Mouse (Mus musculus) thymus, adult 18-20 months (tissue): ENCODE data around the gene Gpn1.
A peak's percentile ranks its signal among the peaks of the same experiment; 100 is the strongest.
"Not testable (repeated sequence)": the region's sequence is repeated elsewhere in the genome, so short reads cannot be mapped to it uniquely, and the experiment has no call there.

Source experiments
- DNase-seq, 2 experiments: peaks; one replicate each; pipeline ENCODE4 v3.0.0; 2022; ENCODE audit warnings: mixed read lengths in 2 of 2

The Gpn1 gene

DNA sequence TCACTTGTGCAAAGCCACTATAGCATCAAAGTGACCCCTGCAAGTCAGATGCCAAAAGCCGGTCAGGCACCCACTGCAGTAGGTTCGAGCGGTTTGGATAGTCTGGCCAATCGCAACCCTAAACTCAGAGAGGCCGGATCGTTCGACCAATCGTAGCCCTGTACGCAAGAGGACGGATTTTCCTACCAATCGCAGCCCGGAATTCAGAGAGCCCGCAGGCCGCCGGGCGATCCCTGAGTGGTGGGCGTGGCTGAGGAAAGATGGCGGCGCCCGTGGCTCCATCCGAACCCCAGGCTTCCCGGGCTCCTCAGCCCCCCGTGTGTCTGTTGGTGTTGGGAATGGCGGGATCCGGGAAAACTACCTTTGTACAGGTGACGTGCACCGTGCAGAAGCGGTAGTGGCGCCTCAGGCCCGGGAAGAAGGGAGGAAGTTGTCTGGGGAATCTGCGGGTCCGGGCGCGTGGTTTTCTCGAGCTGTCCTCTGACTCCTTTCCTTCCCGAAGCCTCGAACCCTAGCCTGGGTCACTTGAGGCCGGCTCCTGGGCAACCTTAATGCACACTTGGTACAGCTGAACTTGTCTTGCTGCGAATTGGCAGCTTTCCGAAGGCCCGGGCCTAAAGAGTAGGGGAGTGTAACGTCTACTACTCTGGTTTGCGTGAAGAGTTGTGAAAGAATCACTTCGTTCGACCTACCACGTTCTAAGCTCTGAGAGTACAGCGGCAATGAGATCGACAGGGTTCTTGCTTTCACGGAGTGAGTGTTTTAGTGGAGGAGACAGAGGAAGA, at the start of gene Gpn1:
Gene Gpn1 (plus strand): TSS at position 229 of the 785 bp plus-strand sequence.
- peak; percentile 74 to 82 for DNase-seq

DNA sequence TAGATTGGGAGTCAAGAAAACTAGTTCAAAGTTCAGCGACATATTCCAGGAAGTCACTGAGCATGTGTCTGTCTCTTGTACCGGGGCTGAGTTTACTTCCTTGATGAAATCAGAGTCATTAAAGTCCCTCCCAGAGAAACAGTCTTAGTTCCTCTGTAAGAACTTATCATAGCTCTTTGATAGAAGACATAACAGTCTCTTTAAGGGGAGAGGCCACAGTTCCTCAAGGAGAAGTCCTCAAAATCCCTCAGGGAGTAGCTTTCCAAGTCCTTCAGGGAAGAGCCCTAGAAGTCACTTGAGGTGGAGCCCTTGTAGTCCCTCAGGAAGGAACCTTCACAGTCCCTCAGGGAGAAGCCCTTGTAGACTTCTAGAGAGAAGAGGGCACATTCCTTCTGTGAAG, 43.2 kb upstream of the Gpn1 start:
- no peak for DNase-seq

GRCm38 (mm10) chr5:31451878-31452561, 42.5 kb upstream of the Gpn1 start, which contains the start of gene Zfp512:
Zfp512 (plus strand) TSS chr5:31452431.
- DNase-seq, result peak; percentile 91 to 96

DNA sequence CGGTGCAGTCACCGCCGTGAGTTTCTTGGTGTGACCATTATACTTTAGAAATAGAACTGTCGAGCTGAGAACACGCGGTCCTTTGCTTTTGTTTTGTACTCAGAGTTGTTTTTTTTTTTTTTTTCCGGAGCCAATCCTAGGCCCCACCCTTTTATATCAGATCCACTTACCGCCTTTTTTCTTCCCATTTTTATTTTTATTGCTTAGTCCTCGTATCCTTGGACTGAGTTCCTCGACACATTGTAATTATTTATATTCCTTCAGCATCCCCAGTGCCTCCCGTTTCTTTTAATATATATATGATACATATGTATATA, 42.0 kb upstream of the Gpn1 start:
- DNase-seq, result no peak

GRCm38 (mm10) chr5:31452886-31453410, 41.6 kb upstream of the Gpn1 start:
- no peak for DNase-seq

GRCm38 (mm10) chr5:31467798-31468197, 26.7 kb upstream of the Gpn1 start:
- DNase-seq, result no peak

DNA sequence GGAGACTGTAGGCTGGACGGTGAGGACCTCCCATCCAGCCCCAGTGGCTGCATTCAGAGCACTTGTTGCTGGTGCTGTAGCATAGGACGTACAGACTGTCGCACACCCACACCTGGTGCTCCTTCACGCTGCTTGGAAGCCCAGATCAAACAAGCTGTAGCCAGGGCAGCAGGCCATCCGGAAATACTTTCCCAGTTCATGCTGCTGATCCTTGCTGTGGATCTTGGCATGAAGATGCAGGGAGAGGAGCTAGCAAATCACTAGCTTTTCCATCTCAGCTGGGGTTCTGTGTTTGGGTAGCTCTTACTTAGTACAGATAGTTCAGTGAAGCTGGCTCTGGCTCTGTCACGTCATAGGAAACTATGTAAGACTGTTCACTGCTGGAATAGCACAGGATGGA, 24.8 kb upstream of the Gpn1 start:
- DNase-seq, result no peak

GRCm38 (mm10) chr5:31470334-31470733, 24.2 kb upstream of the Gpn1 start:
- peak; percentile 20 to 24 for DNase-seq

- DNase-seq, result no peak
Observed at GRCm38 (mm10) chr5:31480536-31480935, 14.0 kb upstream of the Gpn1 start.

- no peak for DNase-seq
Observed at GRCm38 (mm10) chr5:31485440-31485839, 9.1 kb upstream of the Gpn1 start, which contains the start of gene 4930548H24Rik. 4930548H24Rik (plus strand) TSS chr5:31485740.

GRCm38 (mm10) chr5:31487889-31488288, 6.7 kb upstream of the Gpn1 start:
- no peak for DNase-seq

GRCm38 (mm10) chr5:31489116-31489769, 5.3 kb upstream of the Gpn1 start:
- no peak for DNase-seq

DNA sequence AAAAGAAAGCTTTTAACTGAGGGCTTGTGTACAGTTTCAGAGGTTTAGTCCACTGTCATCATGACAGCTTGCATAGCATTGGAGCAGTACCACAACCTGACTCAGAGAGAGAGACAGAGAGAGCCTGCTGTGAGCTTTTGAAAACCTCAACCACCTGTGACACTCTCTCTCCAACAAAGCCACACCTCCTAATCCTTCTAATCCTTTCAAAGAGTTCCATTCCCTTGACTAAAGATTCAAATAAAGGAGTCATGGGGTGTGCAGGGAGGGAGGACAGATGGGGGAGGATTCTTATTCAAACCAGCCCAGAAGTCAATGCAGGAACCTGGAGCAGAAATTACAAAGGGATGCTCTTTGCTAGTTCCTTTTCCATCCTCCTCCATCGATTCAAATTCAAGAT, 2.5 kb upstream of the Gpn1 start:
- no peak for DNase-seq

GRCm38 (mm10) chr5:31504843-31505242, 10.3 kb downstream of the Gpn1 start:
- DNase-seq, result no peak

GRCm38 (mm10) chr5:31512481-31512880, 17.9 kb downstream of the Gpn1 start:
- no peak for DNase-seq

- no peak for DNase-seq
Observed at GRCm38 (mm10) chr5:31520556-31520955, 26.0 kb downstream of the Gpn1 start.

DNA sequence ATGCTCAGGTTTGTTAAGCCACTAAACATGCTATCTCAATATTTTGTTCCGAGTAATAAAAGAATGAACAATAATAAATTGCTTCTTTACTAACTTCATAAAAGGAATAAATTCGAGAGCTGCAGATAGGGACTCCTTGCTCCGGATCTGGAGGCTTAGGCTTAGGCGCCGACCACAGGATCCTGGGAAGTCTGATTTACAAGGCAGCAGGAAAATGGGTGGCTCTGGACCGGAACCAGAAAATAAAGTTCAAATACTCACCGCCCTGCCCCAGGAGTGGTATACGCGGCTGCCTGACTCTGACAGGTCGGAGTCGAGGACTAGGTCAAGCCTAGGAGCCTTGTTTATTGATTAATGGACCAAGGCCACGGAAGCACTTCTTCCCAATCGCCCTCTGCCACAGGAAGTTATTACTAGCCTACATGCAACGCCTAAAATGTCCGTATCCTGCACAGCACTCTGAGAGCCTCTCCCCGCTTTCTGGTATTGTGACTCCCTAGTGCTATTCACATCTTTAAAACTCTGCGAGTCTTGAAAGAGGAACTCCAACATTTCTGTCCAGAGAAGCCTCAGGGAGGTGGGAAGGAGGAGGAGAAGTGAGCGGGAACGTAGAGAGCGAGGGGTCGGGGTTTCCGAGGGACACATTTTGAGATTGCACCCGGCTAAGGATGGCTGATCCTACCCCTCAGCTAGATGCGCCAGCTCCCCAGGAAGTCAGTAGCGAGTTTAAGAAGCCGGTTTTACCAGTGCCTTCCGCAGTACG, 32.0 kb downstream of the Gpn1 start, which contains the start of gene Slc4a1ap:
Gene Slc4a1ap (plus strand): TSS at position 642 of the 763 bp plus-strand sequence.
- DNase-seq, result peak; percentile 28 to 67

GRCm38 (mm10) chr5:31527117-31527680, 32.7 kb downstream of the Gpn1 start:
- peak in 1 of 2 experiments; percentile 38 for DNase-seq

GRCm38 (mm10) chr5:31527707-31528106, 33.2 kb downstream of the Gpn1 start, which contains the start of gene Supt7l:
Supt7l (minus strand) TSS chr5:31527807.
- DNase-seq, result not testable (repeated sequence)

- DNase-seq, result no peak
Observed at GRCm38 (mm10) chr5:31528560-31528959, 34.0 kb downstream of the Gpn1 start.

GRCm38 (mm10) chr5:31535228-31535627, 40.7 kb downstream of the Gpn1 start:
- no peak for DNase-seq

GRCm38 (mm10) chr5:31559401-31559800, 64.9 kb downstream of the Gpn1 start:
- no peak for DNase-seq
